Mouse (Mus musculus) inflammation-experienced regulatory T-cells, adult 6 months (primary cell): ENCODE results near the gene Wfdc3. TPM values are rescaled to one million over a fixed set of nuclear protein-coding genes. Genes with fewer than 3 reads are reported as not detected.
"Not testable (repeated sequence)": the region's sequence is repeated elsewhere in the genome, so short reads cannot be mapped to it uniquely, and the experiment has no call there.

Experiments
- ATAC-seq: one replicate; pipeline ENCODE4 v1.8.0; 2017
- polyA plus RNA-seq, 3 experiments: library from polyadenylated mRNA; unstranded; fragments of 100-300 nt; shearing (Covaris generic); gene quantifications; one replicate each; pipeline ENCODE4 v1.2.1; 2017

Wfdc3 gene
- polyA plus RNA-seq, 3 experiments from 2014 or later = not detected

DNA sequence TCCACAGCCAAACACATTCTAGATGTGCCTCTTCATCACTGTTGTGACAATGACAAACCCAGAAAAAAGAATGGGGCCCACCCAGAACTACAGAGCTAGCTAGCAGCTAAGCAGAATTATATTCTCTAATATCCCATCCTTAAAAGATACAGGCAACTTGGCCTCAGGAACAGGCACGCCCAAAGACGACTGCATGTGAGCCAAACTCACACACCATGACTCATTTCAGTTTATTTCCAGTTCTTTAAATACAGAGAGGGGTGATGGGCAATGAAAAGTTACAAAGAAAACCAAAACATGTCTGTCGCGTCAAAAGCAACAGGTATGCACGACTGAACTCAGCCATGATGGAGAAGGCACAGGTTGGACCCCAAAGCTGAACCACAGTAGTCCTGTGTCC, 10.3 kb downstream of the Wfdc3 start:
- ATAC-seq = no peak

DNA sequence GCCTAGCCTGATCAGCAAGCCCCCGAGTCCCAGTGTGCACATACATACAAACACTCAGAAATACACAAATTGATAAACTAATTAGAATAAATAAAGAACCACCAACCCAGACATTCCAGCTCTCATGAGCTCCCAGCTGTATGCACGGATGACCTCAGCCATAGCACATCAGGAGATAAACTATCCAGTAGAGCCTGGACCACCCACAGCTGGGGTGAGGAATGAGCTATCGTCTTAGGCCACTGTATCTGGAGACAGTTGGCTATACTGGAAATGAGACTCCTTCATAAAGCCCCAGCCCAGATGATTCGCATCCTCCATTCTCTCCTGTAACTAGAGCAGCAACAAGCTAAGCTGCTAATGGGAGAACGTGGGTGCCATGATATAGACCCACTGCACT, 10.9 kb downstream of the Wfdc3 start:
- ATAC-seq = no peak

DNA sequence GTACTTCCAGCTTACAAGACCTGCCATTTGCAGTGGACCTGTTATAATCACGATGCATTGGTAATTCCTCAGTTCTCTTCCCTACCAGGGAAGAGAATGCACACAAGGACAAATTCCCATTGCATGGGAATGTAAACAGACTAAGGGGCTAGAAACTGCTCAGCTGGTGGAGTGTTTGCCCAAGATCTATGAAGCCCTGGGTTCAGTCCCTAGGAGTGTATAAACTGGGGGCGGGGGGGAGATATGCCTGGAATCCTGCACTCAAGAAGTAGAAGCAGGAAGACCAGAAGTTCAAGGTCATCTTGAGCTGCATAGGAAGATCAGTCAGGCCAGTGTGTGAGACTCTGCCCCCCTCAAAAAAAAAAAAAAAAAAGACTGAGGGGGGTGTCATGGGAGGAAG, 12.5 kb downstream of the Wfdc3 start:
- no peak for ATAC-seq

DNA sequence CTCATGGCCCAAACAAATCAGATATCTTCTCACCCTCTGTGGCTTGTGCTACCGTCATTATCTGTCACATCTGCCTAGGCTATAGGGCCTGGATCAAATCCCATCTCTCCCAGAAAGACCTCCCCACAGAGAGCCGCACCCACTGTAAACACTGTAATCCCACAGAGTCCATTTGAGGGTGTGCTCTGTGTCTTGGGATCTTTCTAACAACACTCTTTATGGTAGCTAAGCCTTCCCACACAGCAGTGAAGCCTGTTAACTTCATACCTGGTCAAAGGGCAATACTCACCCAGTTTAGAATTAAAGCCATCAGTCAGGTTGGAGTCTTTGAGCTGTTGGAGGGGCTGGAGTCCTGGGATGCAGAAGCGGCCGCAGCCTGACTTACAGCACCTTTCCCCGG, 14.0 kb downstream of the Wfdc3 start:
- no peak for ATAC-seq

DNA sequence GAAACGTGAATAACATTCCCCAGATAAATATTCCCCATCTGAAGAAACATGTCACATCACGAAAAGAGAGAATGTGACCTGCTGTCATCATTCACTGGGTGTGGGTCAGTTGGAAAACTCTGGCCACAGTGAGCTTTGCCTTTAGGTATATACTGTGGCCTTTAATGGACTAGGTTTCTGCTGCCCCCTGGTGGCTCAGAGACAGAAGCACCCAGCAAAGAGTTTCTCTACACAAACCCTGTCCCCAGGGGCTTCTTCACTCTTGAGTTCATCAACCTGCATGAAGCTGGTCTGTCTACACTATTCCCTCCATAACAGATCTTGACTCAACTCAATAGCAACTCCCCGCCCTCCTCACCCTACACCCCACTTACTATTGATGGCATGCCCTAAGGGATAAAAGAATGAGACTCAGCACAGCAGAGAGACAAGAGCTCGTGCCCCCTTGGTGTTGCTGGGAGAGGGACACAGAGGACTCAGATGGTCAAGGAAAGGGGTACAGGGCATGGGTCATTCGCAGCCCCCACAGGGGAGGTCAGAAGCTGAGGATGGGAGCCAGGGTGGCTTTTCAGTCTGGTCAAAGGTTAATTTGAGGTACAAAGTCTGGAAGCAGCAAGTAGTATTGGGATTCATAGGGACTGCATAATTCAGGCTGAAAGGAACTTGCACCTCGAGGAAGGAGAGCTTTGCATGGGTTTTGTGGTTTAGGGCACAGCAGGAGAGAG, 19.7 kb downstream of the Wfdc3 start:
- peak; percentile 25 for ATAC-seq

DNA sequence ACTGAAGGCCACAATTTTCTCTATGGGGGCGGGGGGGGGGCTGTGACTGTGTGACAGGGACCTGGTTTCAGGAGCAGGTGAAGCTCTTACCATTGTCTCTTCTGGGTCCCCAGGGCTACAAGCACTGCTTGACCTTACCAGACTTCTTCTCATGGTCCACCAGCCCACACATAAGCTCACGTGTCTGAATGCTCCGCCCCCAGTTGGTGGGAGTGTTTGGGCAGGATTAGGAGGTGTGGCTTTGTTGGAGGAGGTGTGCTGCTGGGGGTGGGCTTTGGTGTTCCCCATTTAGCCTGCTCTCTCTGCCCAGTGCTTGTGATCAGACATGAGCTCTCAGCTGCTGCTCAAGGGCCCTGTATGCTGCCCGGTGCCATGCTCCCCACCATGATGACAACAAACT, 22.5 kb downstream of the Wfdc3 start:
- no peak for ATAC-seq

DNA sequence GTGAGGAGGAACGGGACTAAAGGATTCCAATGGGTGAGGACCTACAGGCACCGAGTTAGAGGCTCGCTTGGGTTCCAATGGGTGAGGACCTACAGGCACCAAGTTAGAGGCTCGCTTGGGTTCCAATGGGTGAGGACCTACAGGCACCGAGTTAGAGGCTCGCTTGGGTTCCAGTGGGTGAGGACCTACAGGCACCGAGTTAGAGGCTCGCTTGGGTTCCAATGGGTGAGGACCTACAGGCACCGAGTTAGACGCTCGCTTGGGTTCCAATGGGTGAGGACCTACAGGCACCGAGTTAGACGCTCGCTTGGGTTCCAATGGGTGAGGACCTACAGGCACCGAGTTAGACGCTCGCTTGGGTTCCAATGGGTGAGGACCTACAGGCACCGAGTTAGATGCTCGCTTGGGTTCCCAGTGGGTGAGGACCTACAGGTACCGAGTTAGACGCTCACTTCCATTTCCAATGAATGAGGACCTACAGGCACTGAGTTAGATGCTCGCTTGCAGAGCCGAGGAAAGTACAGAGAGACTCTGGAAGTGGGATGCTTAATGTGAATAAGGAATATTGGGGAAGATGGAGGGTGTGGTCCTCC, 29.4 kb downstream of the Wfdc3 start:
- not testable (repeated sequence) for ATAC-seq

DNA sequence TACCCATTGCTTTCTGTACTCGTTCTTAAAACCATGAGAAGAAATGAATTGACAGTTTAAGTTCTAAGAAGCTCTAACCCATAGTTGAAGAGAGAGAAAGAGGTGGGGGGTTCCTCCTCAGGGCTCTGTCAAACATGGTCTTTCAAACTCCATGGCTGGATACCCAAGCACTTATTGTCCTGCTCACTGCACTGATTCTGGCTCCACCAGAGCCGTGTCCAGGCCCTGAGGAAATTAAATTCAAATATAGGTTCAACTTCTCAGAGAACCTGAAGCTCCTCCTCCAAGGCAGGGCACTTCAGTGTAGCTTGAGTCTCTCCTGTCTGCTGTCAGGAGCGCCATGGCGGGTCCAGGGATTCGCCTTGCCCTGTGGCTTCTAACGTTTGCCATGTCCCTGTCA, 30.7 kb downstream of the Wfdc3 start, which contains the start of gene Spint5:
Spint5 (plus strand) TSS at position 301 of the 400 bp plus-strand sequence.
- ATAC-seq = no peak

DNA sequence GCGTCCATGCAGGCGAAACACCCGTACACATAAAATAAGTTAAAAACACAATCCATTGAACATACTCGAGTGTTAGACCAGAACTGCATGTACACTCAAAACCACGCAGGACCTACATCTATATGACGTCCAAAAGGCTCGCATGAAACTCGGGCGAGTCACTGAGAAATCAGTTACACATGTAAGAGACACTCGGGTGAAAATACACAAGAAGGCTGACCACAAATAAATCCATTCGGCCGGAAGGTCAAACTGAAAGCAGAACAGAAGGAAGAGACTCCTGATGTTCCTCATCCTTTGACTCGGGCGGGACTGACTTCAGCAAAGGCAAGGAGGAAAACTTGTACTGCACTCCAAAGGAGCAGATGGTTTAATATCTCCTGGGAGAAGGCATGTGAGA, 39.7 kb downstream of the Wfdc3 start:
- ATAC-seq = no peak

DNA sequence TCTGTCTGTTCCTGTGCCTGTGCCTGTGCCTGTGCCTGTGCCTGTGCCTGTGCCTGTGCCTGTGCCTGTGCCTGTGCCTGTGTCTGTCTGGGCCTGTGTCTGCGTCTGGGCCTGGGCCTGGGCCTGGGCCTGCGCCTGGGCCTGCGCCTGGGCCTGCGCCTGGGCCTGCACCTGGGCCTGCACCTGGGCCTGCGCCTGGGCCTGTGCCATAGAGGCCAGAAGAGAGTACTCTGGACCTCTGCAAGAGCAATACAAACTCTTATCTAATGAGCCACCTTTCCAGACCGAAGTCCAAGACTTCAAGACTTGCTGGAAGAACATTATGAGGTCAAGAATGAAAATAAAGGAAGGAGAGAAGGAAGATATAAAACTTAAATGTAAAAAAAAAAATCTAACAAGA, 40.4 kb downstream of the Wfdc3 start:
- ATAC-seq = no peak

DNA sequence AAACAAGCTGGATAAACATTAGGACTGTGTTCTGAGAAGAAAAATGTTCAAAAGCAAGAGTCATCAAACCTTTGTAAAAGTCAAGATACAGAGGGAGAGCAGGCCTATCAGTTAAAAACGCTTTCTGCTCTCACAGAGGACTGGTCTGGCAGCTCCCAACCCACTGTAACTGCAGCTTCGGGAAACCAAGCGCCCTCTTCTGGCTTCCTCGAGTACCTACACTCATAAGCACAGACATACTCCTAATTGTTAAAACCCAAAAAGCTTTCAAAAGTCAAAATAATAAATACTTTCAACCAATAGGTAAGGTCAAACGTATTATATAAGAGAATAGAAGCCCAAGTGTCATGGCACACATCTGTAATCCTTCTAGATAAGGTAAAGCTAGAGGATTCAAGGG, 41.5 kb downstream of the Wfdc3 start:
- ATAC-seq = no peak

DNA sequence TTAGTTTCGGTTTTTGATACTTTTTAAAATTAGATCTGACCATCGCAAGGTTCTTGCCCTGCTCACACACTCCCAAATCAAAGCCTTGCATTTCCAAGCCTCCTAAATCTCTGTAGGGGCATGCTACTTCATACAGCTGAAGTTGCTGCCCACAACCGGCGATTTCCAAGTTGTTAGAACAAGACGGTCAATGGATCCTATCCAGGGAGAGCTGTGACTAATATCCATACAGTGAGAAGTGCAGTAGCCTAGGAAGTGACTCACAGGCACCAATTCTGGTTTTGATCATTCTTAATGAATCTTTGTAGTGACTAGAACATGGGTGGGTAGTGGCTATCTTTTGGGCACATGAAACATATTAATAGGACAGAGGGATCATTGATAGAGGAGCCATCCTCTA, 44.0 kb downstream of the Wfdc3 start:
- ATAC-seq = no peak

DNA sequence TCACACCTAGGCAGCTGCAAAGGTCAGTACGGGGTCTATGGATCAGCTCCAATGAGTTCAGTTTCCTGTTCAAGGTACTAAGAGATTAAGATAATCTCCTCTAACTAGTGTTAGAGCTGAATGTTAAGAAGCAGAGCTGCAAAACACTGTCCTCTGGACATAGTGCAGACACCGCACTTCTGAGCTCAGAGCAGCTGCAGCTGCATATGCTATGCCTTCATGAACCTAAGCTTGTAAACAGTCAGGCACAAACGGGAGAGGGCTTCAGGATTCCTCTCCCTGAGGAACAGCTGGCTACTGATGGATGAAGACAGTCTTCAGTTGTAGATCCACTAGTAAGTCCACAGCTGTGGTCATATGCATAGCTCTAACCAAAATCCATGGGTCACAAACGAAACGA, 44.8 kb downstream of the Wfdc3 start:
- no peak for ATAC-seq

DNA sequence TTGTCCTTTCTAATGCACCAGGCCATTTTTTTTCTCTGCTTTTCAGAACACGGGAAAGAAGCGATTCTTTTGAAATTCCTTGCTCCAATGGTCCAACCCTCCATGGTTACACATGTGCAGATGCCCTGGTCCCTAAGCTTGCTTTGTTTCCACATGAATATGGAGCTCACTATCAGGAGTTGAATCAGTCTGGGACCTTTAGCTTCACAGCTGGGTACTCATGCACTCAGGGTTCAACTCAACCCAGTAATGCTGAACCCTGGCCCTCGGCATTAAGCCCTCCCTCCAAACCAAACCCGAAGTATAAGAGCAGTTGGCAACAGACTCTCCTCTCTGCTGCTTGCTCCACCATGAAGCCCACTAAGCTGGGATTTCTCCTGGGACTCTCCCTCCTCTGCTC, 47.5 kb downstream of the Wfdc3 start, which contains the start of gene Spint4:
Spint4 (plus strand) TSS at position 301 of the 400 bp plus-strand sequence.
- no peak for ATAC-seq

DNA sequence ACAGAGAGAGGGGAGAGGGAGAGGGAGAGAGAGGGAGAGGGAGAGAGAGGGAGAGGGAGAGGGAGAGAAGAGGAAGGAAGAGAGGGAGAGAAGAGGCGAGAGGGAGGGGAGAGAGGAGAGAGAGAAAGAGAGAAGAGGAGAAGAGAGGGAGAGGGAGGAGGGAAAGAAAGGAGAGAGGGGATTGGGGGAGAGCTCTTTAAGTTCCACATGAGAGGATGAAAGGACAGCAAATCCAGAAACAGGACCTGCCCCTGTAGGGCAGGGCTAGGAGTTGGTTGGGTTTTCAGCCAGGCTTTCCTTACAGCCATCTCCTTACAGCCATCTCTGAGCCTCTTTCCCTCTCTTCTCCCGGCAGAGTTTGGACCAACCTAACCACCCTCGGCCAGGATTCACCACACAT, 60.9 kb downstream of the Wfdc3 start, which contains the start of gene Wfdc13:
Wfdc13 (plus strand) TSS at position 301 of the 400 bp plus-strand sequence.
- ATAC-seq = no peak

Other genes with a start within 250 kb of the Wfdc3 start
- 10 to 100 TPM; 13.6 to 36.2 (median 30.9) TPM for gene Pigt, start 248.4 kb downstream of the Wfdc3 start, polyA plus RNA-seq
- gene Wfdc2, start 183.5 kb downstream of the Wfdc3 start, polyA plus RNA-seq = not detected
- not detected for gene Spint3, start 172.5 kb downstream of the Wfdc3 start, polyA plus RNA-seq
- not detected for gene Wfdc6a, start 160.5 kb downstream of the Wfdc3 start, polyA plus RNA-seq
- gene Eppin, start 152.3 kb downstream of the Wfdc3 start, polyA plus RNA-seq = not detected
- gene Wfdc6b, start 132.4 kb downstream of the Wfdc3 start, polyA plus RNA-seq = not detected
- gene Wfdc8, start 132.3 kb downstream of the Wfdc3 start, polyA plus RNA-seq = not detected
- not detected for gene Wfdc16, start 107.1 kb downstream of the Wfdc3 start, polyA plus RNA-seq
- gene Wfdc10, start 89.9 kb downstream of the Wfdc3 start, polyA plus RNA-seq = not detected
- gene Wfdc9, start 89.3 kb downstream of the Wfdc3 start, polyA plus RNA-seq = not detected
- gene Wfdc11, start 71.8 kb downstream of the Wfdc3 start, polyA plus RNA-seq = not detected
- gene Wfdc13, start 60.8 kb downstream of the Wfdc3 start, polyA plus RNA-seq = not detected
- gene Spint4, start 47.4 kb downstream of the Wfdc3 start, polyA plus RNA-seq = not detected
- gene Spint5, start 30.6 kb downstream of the Wfdc3 start, polyA plus RNA-seq = not detected
- 1 to 10 TPM; 3.8 to 7.8 (median 5.0) TPM for gene Dnttip1, start 52 bp upstream of the Wfdc3 start, polyA plus RNA-seq
- gene Ube2c, start 24.0 kb upstream of the Wfdc3 start, polyA plus RNA-seq = 100 to 1,000 TPM in 1 of 3 experiments, 10 to 100 TPM in 1, 1 to 10 TPM in 1; 7.9 to 171 (median 15.0) TPM
- gene Tnnc2, start 34.0 kb upstream of the Wfdc3 start, polyA plus RNA-seq = not detected
- gene Snx21, start 39.9 kb upstream of the Wfdc3 start, polyA plus RNA-seq = 1 to 10 TPM; 5.2 to 9.7 (median 6.4) TPM
- gene Acot8, start 59.0 kb upstream of the Wfdc3 start, polyA plus RNA-seq = 10 to 100 TPM; 34.5 to 45.6 (median 39.3) TPM
- 1 to 10 TPM; 3.7 to 6.1 (median 4.8) TPM for gene Zswim3, start 59.2 kb upstream of the Wfdc3 start, polyA plus RNA-seq
- gene Zswim1, start 76.8 kb upstream of the Wfdc3 start, polyA plus RNA-seq = 10 to 100 TPM; 17.5 to 25.7 (median 22.5) TPM
- gene Spata25, start 82.6 kb upstream of the Wfdc3 start, polyA plus RNA-seq = not detected
- gene Ctsa, start 86.9 kb upstream of the Wfdc3 start, polyA plus RNA-seq = 100 to 1,000 TPM; 206 to 247 (median 207) TPM
- 1 to 10 TPM; 1.0 to 2.7 (median 1.1) TPM for gene Neurl2, start 87.5 kb upstream of the Wfdc3 start, polyA plus RNA-seq
- 1 to 10 TPM in 2 of 3 experiments, under 1 TPM in 1; 0.50 to 3.0 (median 1.3) TPM for gene Pltp, start 111.8 kb upstream of the Wfdc3 start, polyA plus RNA-seq
- gene Pcif1, start 133.4 kb upstream of the Wfdc3 start, polyA plus RNA-seq = 100 to 1,000 TPM; 110 to 126 (median 112) TPM
- gene Zfp335, start 165.8 kb upstream of the Wfdc3 start, polyA plus RNA-seq = 1 to 10 TPM; 6.2 to 7.4 (median 6.8) TPM
- 1 to 10 TPM; 1.3 to 2.6 (median 2.6) TPM for gene Mmp9, start 194.8 kb upstream of the Wfdc3 start, polyA plus RNA-seq
- under 1 TPM in 2 of 3 experiments, not detected in 1; 0.21 to 0.33 TPM for gene Slc12a5, start 214.9 kb upstream of the Wfdc3 start, polyA plus RNA-seq